Mouse (Mus musculus): ENCODE measurements around the gene Vmn1r219.
A peak's percentile ranks its signal among the peaks of the same experiment; 100 is the strongest.
"Not testable (repeated sequence)": the region's sequence is repeated elsewhere in the genome, so short reads cannot be mapped to it uniquely, and the experiment has no call there.

Gene Vmn1r219

DNA sequence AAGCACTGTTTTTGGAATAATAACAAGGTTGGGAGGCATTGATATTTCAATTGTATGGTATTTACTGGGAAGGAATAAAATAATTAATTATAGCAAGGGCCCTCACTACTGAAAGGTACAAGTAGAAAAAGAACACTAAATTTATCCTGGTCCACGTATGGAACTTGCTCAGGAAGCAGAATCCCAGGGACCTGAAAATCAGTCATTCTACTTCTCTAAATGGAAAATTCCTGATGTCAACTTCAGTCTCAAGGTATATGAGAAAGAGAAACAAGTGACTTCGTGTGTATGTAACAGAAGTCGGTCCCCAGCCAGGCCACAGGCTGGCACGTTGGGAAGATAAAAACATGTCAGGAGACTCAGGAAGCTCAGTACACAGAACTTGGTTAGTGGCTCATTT, at the start of gene Vmn1r219:
Vmn1r219 (plus strand) TSS at position 301 of the 400 bp plus-strand sequence.
- DNase-seq (ENCODE audit: low spot score), result no peak

DNA sequence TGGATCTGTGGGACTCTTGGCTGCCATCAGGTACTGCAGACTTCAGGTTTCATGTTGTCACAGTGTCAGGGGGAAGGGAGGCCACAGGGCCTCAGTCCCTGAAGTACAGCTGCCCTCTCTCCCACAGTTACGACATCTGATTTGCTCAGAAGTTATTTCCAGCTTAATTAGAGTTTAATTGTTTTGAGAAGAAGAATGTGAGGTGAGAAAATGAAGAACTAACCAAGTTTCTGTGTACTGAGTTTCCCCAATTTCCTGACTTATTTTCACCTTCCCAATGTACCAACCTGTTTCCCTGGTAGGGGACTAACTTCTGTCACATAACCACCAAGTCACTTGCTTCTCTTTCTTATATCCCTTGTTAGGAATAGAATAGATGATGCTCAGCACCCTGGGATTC, 41.0 kb upstream of the Vmn1r219 start, which contains the start of gene Vmn1r217:
Vmn1r217 (minus strand) TSS at position 101 of the 400 bp plus-strand sequence.
- DNase-seq (ENCODE audit: low spot score), result not testable (repeated sequence)

DNA sequence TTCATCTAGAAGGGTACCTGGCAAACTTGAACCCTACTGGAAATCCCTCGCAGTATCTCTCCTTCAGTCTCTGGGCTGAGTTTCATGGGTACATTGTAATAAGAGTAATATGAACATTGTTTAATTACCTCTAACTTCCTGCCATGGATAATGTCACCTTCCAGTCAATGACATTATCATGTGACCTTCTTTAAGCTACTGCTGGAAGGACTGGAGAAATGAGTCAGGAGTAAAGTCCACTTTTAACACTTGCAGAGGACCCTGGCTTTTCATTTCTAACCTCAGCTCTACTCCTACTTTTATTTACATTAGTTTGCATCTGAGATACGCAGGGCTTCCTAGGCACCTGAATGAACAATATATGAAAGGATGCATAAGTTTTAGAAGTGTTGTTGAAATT, 38.5 kb upstream of the Vmn1r219 start:
- no peak for DNase-seq (ENCODE audit: low spot score)

DNA sequence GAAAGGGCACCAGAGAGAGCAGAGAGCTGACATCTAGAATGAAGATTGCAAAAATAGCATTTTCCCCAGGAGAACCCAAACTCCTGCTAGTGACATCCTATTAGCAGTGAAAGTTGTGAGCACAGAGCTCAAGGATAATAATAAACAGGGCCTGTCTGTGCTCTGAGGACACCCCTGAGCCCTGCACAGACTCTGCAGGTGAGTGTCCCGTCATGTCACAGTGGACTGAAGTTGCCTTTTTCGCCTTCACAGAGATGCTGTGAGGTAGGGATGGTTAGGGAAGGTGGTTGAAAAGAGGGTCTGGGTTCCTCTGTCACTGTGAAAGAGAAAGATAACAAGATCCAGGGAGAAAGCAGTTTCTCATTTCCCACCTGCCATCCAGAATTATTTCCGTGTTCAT, 26.0 kb upstream of the Vmn1r219 start, which contains the start of gene Vmn1r218:
Vmn1r218 (plus strand) TSS at position 57 of the 400 bp plus-strand sequence.
- no peak for DNase-seq (ENCODE audit: low spot score)

DNA sequence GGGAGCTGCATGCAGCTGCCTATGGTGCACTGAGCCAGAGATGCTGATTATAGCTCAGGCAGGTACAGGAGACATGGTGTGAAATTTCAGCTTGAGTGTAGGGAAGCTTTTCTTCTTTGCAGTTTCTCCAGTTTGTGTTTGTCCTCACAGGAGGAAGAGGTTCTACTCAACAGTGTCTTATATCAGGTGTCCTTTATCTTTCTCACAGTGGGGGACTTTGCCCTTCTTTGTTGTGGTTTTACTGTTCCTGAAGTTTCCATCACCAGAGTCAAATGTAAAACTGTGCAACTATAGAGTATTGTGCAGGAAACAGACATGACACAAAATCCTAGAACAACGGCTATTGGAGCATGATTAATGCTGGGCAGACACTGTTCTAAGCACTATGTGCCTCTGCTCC, 25.6 kb upstream of the Vmn1r219 start:
- no peak for DNase-seq (ENCODE audit: low spot score)

DNA sequence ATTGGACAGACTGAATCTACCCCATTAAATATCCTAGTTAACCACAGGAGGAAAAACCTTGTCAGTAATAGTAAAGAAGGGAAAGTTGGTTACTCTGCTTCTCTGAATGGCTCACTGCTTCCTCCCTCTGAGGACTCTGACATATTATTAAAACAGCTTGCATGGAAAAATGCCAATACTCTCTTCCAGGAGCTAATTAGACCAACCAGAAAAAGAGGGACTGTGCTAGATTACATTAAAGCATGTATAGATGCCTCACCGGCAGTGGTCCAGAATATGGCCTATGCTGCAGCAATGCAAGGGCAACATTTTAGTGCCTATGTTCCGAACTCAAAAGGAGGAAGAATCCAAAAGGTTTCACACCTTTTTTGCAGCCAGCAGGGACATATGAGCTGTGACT, 20.2 kb upstream of the Vmn1r219 start:
- no peak for DNase-seq (ENCODE audit: low spot score)

DNA sequence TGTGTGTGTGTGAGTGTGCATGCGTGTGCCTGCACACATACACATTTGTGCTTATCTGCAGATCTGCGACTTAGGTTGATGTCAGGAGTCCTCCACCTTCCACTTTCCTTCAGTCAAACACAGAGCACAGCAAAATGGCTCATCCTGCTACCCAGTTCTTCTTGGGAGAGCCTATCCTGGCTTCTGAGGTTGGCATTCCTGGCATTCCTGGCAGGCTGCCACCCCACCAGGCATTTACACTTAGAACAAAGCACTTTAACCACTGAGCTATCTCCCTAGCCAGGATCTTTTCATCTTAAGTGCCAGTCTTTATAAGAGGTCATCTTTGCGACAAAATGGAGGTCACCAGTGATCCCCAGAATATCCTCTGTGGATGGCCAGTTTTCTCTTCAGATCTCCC, 1.3 kb upstream of the Vmn1r219 start:
- DNase-seq (ENCODE audit: low spot score), result peak; percentile 2

DNA sequence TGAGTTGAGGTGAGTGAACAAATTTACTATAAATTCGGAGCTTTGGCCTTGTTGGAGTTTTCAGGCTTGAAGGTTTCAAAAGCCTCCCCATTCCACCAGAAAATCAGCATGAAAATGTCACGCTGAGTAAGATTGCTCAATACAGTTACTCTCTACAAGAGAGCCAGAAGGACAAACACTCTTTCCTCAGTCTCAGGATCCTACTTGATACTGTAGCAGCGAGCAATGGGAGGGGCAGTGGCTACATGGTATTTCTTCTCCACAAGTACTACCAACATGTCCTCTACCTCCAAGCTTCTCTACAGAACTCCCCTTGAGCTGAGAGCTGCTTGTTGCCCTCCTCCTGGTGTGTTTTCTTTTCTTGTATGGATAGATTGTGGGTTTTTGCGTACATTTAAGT, 7.4 kb downstream of the Vmn1r219 start:
- not testable (repeated sequence) for DNase-seq (ENCODE audit: low spot score)

DNA sequence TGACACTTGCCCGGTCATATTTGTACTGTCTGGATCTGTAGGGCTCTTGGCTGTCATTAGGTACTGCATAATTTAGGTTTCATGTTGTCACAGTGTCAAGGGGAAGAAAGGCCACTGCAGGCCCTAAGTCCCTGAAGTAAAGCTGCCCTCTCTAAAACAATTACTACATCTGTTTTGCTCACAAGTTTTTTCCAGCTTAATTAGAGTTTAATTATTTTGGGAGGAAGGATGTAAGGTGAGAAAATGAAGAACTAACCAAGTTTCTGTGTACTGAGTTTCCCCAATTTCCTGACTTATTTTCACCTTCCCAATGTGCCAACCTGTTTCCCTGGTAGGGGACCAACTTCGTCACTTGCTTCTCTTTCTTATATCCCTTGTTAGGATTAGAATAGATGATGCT, 28.8 kb downstream of the Vmn1r219 start, which contains the start of gene Vmn1r220:
Vmn1r220 (minus strand) TSS at position 101 of the 400 bp plus-strand sequence.
- DNase-seq (ENCODE audit: low spot score), result no peak

DNA sequence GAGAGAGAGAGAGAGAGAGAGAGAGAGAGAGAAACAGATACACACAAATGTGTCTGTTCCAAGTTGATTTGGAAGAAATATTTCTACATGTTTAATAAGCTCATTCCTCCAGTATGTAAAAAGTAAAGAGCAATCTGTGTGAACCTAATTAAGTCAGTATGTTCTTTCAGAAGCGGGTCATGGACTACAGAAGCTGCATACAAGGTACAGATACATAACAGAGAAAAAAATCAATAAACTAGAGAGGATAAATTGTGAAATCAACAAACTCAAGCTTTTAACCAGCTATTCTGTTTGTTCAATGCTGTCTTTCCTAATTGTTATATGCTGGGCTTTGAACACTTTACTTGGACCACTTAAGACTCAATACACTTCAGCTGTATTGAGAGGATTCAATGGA, 44.8 kb downstream of the Vmn1r219 start:
- DNase-seq (ENCODE audit: low spot score), result not testable (repeated sequence)

DNA sequence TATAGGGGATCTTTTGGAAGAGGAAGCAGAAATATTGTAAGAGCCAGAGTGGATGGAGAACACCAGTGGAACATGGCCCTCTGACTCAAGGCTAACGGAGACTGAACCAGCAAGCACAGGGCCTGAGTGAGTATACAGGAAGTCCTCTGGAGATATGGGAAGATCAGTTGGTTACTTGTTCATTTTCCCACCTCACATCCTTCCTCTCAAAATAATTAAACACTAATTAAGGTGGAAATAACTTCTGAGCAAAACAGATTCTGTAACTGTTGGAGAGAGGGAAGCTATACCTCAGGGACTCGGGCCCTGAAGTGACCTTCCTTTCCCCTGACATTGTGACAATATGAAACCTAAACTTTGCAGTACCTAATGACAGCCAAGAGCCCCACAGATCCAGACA, 54.7 kb downstream of the Vmn1r219 start, which contains the start of gene Vmn1r221:
Vmn1r221 (plus strand) TSS at position 301 of the 400 bp plus-strand sequence.
- DNase-seq (ENCODE audit: low spot score), result not testable (repeated sequence)
